Mouse (Mus musculus): ENCODE measurements around the gene Rai1.

The Rai1 gene

GRCm38 (mm10) chr11:60127863-60128512 lies 23.2 kb downstream of the Rai1 start:
- no peak for DNase-seq

DNA sequence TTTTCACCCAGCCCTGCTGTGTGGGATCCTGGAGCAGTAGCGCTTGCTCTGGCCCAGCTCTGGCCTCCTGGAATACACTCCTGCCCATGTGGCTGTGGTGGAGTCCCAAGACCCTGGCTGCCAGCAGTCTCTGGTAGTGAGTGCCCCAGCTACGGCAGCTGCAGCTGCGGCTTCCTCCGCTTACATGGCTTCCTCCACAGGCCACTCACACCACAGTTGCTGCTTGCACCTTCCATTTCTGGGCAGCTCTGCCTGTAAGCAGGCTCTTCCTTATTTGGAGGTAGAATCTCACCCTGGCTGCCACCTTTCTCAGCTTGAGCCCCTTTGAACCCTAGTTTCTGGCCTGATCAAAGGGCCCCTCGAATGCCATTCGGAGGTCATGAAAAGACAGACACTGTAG lies 25.7 kb downstream of the Rai1 start:
- DNase-seq: peak in 1 of 2 experiments; percentile 21

GRCm38 (mm10) chr11:60132061-60132460 lies 27.2 kb downstream of the Rai1 start:
- DNase-seq: no peak

DNA sequence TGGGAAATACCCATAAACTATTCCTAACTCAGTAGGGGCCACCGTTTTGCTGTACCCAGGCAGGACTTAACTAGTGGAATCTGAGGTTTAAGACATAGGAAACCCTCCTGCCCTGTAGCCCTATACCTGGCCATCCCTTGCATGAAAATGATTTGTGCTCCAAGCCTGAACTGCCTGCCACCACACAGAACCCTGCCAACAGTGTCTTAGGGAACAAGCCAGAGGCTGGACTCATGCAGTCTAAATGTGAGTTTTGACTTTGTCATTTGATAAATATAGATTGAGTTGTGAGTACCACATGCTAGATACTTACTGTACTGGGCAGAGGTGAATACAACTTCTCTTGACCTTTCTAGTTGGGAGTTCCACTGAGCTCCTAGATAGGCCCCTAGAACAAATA lies 31.7 kb downstream of the Rai1 start:
- no peak for DNase-seq

- DNase-seq: no peak
These were observed 32.4 kb downstream of the Rai1 start for GRCm38 (mm10) chr11:60137170-60137569.

DNA sequence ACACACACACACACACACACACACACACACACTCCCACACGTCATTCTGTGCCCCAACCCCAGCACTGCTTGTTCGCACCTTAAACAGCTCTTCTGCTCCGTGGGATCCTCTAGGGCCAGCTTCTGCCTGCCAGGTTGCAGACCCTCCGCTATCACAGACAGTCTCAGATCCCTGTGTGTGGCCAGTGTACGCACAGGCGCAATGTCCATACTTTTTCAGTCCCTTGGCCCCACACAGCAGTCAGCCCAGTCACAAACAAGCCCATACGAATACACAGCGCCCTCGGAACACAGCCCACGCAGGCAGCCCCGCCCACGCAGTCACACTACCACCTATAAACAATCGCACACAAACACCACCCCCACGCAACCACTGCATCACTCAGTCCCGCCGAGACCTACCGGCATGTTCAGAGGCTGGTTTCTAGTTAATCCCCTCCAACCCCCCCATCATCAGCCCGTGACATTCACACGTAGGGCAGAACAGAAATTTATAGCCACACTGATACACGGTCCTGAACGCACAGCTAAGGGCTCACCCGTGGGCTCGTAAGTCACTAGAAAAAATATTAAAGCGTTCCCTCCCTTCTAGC lies 34.4 kb downstream of the Rai1 start:
- no peak for DNase-seq

- DNase-seq: peak in 1 of 2 experiments; percentile 14
These were observed 35.0 kb downstream of the Rai1 start for GRCm38 (mm10) chr11:60139734-60140371.

GRCm38 (mm10) chr11:60140586-60141284 lies 35.9 kb downstream of the Rai1 start:
- DNase-seq: no peak

DNA sequence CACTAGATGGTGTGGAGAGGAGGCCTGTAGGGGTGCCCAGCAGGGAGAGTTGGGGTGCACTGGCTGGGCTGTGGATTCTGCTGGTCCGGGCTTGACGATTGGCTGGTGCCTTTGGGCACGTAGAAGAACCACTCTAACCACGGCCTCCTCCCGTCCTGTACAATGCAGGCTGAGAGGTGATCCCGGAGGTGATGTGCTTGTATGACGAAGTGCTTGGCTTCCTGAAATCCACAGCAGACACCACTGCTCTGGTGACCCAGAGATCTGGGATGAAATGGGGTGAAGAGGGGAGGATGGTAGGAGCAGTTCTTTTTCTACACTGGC lies 36.4 kb downstream of the Rai1 start:
- DNase-seq: no peak

- no peak for DNase-seq
These were observed 38.3 kb downstream of the Rai1 start for GRCm38 (mm10) chr11:60143086-60143485.

DNA sequence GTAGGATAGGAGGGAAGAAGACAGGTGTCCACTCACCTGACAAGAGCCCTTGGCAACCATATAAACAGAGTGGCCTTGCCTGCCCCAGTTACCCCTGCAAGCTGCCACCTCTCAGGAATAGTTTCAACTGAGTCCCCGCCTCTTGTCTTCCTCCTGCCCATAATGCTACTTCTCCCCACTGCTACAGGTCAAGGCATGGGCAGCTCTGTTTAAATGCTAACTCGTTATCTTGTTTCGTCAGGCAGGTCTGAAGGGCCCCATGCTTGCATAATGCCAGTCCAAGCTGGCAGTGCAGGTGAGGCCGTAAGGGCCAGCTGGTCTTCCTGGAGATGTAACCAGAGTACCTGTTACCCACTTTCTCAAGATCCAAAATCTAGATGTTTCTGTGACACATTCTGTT lies 41.4 kb downstream of the Rai1 start:
- DNase-seq: no peak

DNA sequence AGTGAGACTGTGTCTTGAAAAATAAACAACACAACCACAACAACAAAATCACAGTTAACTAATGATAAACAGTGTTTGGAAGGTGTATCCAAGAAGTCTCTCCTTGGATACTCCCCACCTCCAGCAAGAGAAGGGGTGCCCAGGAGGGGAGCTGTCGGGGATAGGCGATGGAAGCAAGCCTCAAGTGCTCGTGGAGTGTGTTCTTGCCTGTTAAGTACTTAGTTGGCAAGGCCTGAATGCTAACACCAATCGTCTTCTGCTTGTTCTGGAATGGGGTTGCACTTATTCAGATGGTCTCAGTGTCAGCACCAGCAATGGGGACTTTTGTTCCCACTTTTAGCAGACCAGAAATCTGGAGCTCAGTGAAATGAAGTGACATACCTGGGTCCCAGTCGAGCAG lies 43.8 kb downstream of the Rai1 start:
- DNase-seq: no peak

- no peak for DNase-seq
These were observed 44.3 kb downstream of the Rai1 start for GRCm38 (mm10) chr11:60149086-60149485.

- DNase-seq: no peak
These were observed 45.9 kb downstream of the Rai1 start for GRCm38 (mm10) chr11:60150677-60151076.

DNA sequence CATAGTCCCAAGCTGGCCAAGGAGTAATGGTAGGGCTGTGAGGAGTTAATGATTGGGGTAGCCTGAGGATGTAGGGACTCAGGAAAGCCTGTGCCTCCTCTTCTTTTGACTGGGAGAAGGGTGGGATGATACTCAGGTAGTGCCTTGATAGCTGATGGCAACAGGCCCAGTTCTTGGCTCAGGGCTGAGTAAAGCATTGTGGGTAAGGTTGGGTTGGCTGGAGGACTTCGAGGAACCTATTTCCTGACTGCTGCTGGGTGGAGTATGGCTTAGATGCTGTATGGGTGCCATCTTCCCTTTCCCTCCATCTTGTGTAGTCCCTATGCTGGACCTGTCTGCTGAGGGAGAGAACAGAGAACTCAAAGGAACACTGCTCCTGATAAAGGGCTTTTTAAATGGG lies 47.5 kb downstream of the Rai1 start:
- DNase-seq: no peak

DNA sequence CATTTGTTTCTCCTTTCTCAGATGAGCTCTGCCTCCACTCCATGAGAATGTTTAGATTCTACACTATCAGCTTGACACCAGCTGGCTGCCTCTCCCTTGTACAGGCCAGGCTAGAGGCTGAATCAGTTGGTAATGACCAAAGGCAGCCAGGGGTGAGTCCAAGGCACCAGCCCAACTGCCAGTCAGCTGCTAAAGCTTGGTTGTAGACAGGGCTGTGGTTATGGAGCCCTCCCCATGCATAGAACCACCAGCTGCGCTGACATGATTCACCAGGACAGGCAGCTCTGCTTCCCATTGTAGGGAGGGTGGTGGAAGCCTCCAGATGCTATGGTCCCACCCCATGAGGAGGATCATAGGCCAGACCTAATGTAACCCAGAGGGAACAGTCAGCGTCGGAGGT lies 49.1 kb downstream of the Rai1 start:
- DNase-seq: no peak

DNA sequence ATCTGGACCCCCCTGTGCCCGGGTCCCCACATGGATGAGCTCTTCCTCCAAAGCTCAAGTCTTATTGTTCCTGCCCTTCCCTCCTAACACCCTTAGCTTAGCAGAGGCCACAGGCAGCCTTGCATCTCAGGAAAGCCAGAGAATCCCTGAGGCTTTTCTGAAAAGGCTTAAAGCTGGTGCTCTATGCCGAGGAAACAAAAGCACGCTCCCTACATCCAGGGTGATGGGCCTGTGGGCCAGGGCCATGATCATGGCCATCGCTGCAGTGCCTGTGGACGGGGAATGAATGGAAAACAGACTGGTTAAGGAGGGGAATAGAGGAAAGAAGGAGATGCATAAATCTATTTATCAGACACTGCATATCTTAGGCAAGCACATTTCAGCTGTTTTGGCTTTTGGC lies 50.9 kb downstream of the Rai1 start:
- DNase-seq: no peak

GRCm38 (mm10) chr11:60158271-60158670 lies 53.5 kb downstream of the Rai1 start:
- no peak for DNase-seq

- DNase-seq: no peak
These were observed 55.1 kb downstream of the Rai1 start for GRCm38 (mm10) chr11:60159955-60160354.

DNA sequence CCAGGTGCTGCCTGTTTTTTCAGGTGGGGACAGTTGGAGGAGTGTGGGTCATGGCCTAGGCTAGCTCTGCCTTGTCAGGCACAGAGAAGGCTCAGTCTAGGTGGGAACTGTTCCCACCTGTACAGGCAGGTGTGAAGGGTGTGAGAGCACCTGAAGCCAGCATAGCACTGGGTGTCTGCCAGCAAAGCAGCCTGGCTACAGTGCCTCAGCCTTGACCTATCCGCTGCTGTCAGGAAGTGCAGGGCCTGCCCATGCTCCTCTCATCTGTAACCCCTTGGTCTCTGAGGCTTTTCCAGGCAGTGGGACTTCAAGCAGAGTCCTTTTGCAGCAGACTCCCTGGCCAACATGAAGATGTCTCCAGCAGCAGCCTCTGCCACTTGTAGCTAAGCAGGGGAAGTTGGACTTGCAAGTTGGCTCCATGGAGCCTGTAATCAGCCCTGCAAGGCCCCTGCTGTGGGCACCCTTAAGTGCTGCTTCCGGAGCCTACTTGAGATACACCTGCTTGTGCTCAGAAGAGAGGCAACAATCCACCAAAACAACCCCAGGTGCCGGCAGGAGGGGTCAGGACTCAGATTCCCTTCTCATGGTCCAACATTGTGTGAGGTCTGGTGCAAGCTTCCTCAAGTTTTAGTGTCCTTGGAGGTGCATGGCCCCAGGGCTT lies 55.8 kb downstream of the Rai1 start:
- no peak for DNase-seq

GRCm38 (mm10) chr11:60161146-60161874 lies 56.5 kb downstream of the Rai1 start:
- DNase-seq: no peak

GRCm38 (mm10) chr11:60162547-60162946 lies 57.7 kb downstream of the Rai1 start:
- DNase-seq: no peak

- no peak for DNase-seq
These were observed 58.5 kb downstream of the Rai1 start for GRCm38 (mm10) chr11:60163362-60163761.

All from spleen, adult 18-20 months (tissue).